Mouse (Mus musculus) olfactory bulb, adult 2 months (tissue): ENCODE results near the gene Cacna1c.

Source experiments
- CTCF ChIP-seq: fragments of 200-500 bp; IDR thresholded peaks from 2 replicates; pipeline ENCODE4 v1.5.1; 2012; ENCODE audit warnings: low read depth, mild to moderate bottlenecking, low read length, moderate library complexity; ENCODE audit not compliant: insufficient read depth
- POLR2A ChIP-seq: fragments of 200-500 bp; IDR thresholded peaks from 2 replicates; pipeline ENCODE4 v1.6.1; 2012; ENCODE audit warnings: mild to moderate bottlenecking, low read depth, low read length, moderate library complexity; ENCODE audit not compliant: insufficient read depth

- no peak for TF ChIP-seq CTCF
- TF ChIP-seq POLR2A = no peak
These were observed 90.3 kb downstream of the Cacna1c start for GRCm38 (mm10) chr6:119105651-119106595.
